Mouse (Mus musculus): ENCODE results near the gene Pdia3. TPM values are rescaled to one million over a fixed set of nuclear protein-coding genes. Genes with fewer than 3 reads are reported as not detected.
"Not testable (repeated sequence)": the region's sequence is repeated elsewhere in the genome, so short reads cannot be mapped to it uniquely, and the experiment has no call there.

The Pdia3 gene
- polyA plus RNA-seq, 1 experiment from 2014 or later, result 453 TPM

GRCm38 (mm10) chr2:121484403-121484802, 70.8 kb downstream of the Pdia3 start:
- H3K4me1 ChIP-seq (replicated peaks), result peaks cover 15% of the 10 kb centered on the region
- H3K27ac ChIP-seq (replicated peaks); ATAC-seq (ENCODE audit: low read depth); H3K4me2 ChIP-seq; H3K9me3 ChIP-seq; H3K9ac ChIP-seq; H3K36me3 ChIP-seq; H3K4me3 ChIP-seq; H3K27me3 ChIP-seq: not testable (repeated sequence)
- 59% methylated on average over 2 of the region's 2 CpGs for WGBS

Small RNA genes within 50 kb of the gene (microRNA-seq; reads per million reads assigned to microRNA genes)
- gene Gm22953, result not detected

Other genes starting within 250 kb of the Pdia3 start
- 49.6 and 57.0 TPM in 2 replicates for gene Tubgcp4, start 243.1 kb upstream of the Pdia3 start, polyA plus RNA-seq (2015; fragmentation: Nextera tagmentation; extraction: Ambion mirVana)
- gene Zscan29, start 242.7 kb upstream of the Pdia3 start, polyA plus RNA-seq (2015; fragmentation: Nextera tagmentation; extraction: Ambion mirVana), result 8.4 and 8.8 TPM in 2 replicates
- gene Trp53bp1, start 142.4 kb upstream of the Pdia3 start, polyA plus RNA-seq (2015; fragmentation: Nextera tagmentation; extraction: Ambion mirVana), result 151 and 181 TPM in 2 replicates
- 17.6 and 21.8 TPM in 2 replicates for gene Map1a, start 124.2 kb upstream of the Pdia3 start, polyA plus RNA-seq (2015; fragmentation: Nextera tagmentation; extraction: Ambion mirVana)
- gene Ppip5k1, start 58.4 kb upstream of the Pdia3 start, polyA plus RNA-seq (2015; fragmentation: Nextera tagmentation; extraction: Ambion mirVana), result 16.3 and 17.4 TPM in 2 replicates
- 54.0 and 60.8 TPM in 2 replicates for gene Ckmt1, start 56.1 kb upstream of the Pdia3 start, polyA plus RNA-seq (2015; fragmentation: Nextera tagmentation; extraction: Ambion mirVana)
- gene Strc, start 26.6 kb upstream of the Pdia3 start, polyA plus RNA-seq (2015; fragmentation: Nextera tagmentation; extraction: Ambion mirVana), result not detected in 2 replicates
- gene Catsper2, start within 50 bp of the Pdia3 start, polyA plus RNA-seq (2015; fragmentation: Nextera tagmentation; extraction: Ambion mirVana), result 3.5 and 4.8 TPM in 2 replicates
- gene Ell3, start 30.5 kb downstream of the Pdia3 start, polyA plus RNA-seq (2015; fragmentation: Nextera tagmentation; extraction: Ambion mirVana), result 2.6 TPM in 2 replicates
- 393 and 478 TPM in 2 replicates for gene Serf2, start 35.4 kb downstream of the Pdia3 start, polyA plus RNA-seq (2015; fragmentation: Nextera tagmentation; extraction: Ambion mirVana)
- 113 and 132 TPM in 2 replicates for gene Hypk, start 39.5 kb downstream of the Pdia3 start, polyA plus RNA-seq (2015; fragmentation: Nextera tagmentation; extraction: Ambion mirVana)
- 1.1 and 1.4 TPM in 2 replicates for gene Serinc4, start 43.0 kb downstream of the Pdia3 start, polyA plus RNA-seq (2015; fragmentation: Nextera tagmentation; extraction: Ambion mirVana)
- 74.3 and 76.4 TPM in 2 replicates for gene Mfap1b, start 60.3 kb downstream of the Pdia3 start, polyA plus RNA-seq (2015; fragmentation: Nextera tagmentation; extraction: Ambion mirVana)
- gene Mfap1a, start 92.9 kb downstream of the Pdia3 start, polyA plus RNA-seq (2015; fragmentation: Nextera tagmentation; extraction: Ambion mirVana), result 30.1 and 39.3 TPM in 2 replicates
- gene Wdr76, start 92.9 kb downstream of the Pdia3 start, polyA plus RNA-seq (2015; fragmentation: Nextera tagmentation; extraction: Ambion mirVana), result 4.2 and 4.5 TPM in 2 replicates

All from neural tube, embryonic 13.5 days (tissue).